Mouse (Mus musculus): ENCODE results near the gene Jazf1. TPM values are rescaled to one million over a fixed set of nuclear protein-coding genes. Genes with fewer than 3 reads are reported as not detected.

Gene Jazf1
- polyA plus RNA-seq, 1 experiment: 1.7 TPM

DNA sequence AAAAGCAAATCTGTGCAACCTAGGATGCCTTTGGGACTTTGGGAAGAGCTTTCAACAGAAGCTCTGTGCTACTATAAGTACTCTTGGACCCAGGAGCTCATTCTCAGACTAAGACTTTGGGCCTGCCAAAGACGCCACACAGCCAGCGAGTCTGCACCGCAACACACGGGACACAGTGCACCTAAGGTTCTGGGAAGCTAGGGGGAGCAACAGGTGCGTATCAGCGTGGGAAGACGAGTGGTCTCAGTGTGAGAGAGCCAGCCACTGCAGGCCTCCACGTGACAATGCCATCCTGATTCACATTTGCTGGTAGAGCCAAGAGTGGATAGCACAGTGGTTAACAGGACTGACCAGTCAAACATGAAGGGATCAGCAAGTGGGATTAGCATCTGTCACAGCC, 249.1 kb downstream of the Jazf1 start:
- TF ChIP-seq EP300 (IDR thresholded peaks at IDR 0.05; ENCODE audit: insufficient read depth, low read depth, low read length) (no peak), CTCF (IDR thresholded peaks at IDR 0.05; ENCODE audit: low read depth, low read length) (peak; percentile 43)
- no peaks in the 10 kb centered on the region for H3K36me3 ChIP-seq (ENCODE audit: control insufficient read depth, insufficient read depth, low read length, poor library complexity, severe bottlenecking)
- H3K9me3 ChIP-seq (replicated peaks; ENCODE audit: control insufficient read depth, insufficient read depth, low read length, poor library complexity, severe bottlenecking): no peaks in the 10 kb centered on the region

DNA sequence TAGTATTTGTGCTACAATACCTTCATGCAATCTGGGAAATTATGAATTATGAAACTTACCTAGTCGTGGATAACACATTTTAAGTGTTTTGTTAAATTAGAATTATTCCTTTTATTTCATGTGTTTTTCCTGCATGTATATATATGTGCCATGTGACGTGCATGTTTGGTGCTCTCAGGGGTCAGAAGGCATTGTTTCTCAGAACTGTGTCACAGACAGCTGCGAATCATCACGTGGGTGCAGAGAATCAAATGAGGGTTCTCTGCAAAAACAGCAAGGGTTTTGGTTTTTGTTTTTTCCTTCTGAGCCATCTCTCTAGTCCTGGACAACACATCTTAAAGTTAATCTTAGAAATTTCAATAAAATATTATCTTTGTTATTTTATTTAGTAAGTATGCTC, 250.4 kb downstream of the Jazf1 start:
- H3K9ac ChIP-seq (ENCODE audit: low read depth, poor library complexity, severe bottlenecking): no peak overlapping the region
- no peak overlapping the region for H3K4me3 ChIP-seq (ENCODE audit: low read depth, low read length)
- H3K4me1 ChIP-seq (ENCODE audit: control insufficient read depth, insufficient read depth, low read length): no peaks in the 10 kb centered on the region
- TF ChIP-seq CTCF (IDR thresholded peaks at IDR 0.05; ENCODE audit: low read depth, low read length): no peak
- no peak for TF ChIP-seq POLR2A (IDR thresholded peaks at IDR 0.05; ENCODE audit: insufficient read depth, low read length)
- no peak for TF ChIP-seq EP300 (IDR thresholded peaks at IDR 0.05; ENCODE audit: insufficient read depth, low read depth, low read length)
- H3K27ac ChIP-seq (ENCODE audit: insufficient read depth, low read length): no peak overlapping the region
- H3K9me3 ChIP-seq (replicated peaks; ENCODE audit: control insufficient read depth, insufficient read depth, low read length, poor library complexity, severe bottlenecking): no peaks in the 10 kb centered on the region
- H3K27me3 ChIP-seq (ENCODE audit: control insufficient read depth, insufficient read depth, low read length, poor library complexity, severe bottlenecking): no peaks in the 10 kb centered on the region
- H3K36me3 ChIP-seq (ENCODE audit: control insufficient read depth, insufficient read depth, low read length, poor library complexity, severe bottlenecking): no peaks in the 10 kb centered on the region

More for the DNA sequence above, 249.1 kb downstream of the Jazf1 start:
- no peak overlapping the region for H3K4me3 ChIP-seq (ENCODE audit: low read depth, low read length)
- no peaks in the 10 kb centered on the region for H3K4me1 ChIP-seq (ENCODE audit: control insufficient read depth, insufficient read depth, low read length)
- no peak overlapping the region for H3K9ac ChIP-seq (ENCODE audit: low read depth, poor library complexity, severe bottlenecking)
- no peak overlapping the region for H3K27ac ChIP-seq (ENCODE audit: insufficient read depth, low read length)
- H3K27me3 ChIP-seq (ENCODE audit: control insufficient read depth, insufficient read depth, low read length, poor library complexity, severe bottlenecking): no peaks in the 10 kb centered on the region

DNA sequence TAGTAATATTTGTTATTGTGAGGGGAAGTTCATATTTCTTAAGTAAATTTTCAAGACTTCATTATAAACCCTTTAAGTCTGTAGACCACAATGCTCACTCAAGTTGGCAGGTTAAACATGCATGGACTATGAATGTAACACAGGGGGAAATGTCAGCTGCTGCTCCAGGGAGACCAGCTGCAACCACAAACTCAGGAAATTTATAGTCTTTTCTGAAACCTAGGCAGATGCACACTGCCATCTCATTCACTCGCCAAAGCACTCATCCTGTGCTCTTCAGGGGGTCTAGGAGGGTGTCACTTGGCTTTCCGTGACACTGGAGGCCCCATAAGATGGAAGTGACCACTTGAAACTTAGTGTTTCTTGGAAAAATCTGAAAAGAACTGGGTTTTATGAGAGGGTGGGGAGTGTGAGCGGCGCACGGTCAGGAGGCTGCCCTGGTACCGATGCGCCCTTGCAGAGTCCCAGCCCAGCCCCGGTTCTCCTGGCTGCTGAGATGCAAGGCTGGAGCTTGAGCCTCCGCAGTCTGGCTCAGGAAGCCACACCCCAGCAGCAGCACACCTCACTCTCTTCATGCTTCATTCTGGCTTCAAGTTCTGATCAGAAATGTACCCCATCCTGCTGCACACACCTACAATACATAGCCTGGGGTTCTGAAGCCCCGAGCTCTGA, 251.1 kb downstream of the Jazf1 start:
- Histone ChIP-seq H3K9me3 (replicated peaks; ENCODE audit: control insufficient read depth, insufficient read depth, low read length, poor library complexity, severe bottlenecking) (no peaks in the 10 kb centered on the region), H3K27ac (ENCODE audit: insufficient read depth, low read length) (no peak overlapping the region), H3K4me3 (ENCODE audit: low read depth, low read length) (no peak overlapping the region), H3K4me1 (ENCODE audit: control insufficient read depth, insufficient read depth, low read length) (no peaks in the 10 kb centered on the region), H3K9ac (ENCODE audit: low read depth, poor library complexity, severe bottlenecking) (no peak overlapping the region), H3K36me3 (ENCODE audit: control insufficient read depth, insufficient read depth, low read length, poor library complexity, severe bottlenecking) (no peaks in the 10 kb centered on the region), H3K27me3 (ENCODE audit: control insufficient read depth, insufficient read depth, low read length, poor library complexity, severe bottlenecking) (no peaks in the 10 kb centered on the region)
- no peak for TF ChIP-seq CTCF (IDR thresholded peaks at IDR 0.05; ENCODE audit: low read depth, low read length)
- no peak for TF ChIP-seq EP300 (IDR thresholded peaks at IDR 0.05; ENCODE audit: insufficient read depth, low read depth, low read length)

DNA sequence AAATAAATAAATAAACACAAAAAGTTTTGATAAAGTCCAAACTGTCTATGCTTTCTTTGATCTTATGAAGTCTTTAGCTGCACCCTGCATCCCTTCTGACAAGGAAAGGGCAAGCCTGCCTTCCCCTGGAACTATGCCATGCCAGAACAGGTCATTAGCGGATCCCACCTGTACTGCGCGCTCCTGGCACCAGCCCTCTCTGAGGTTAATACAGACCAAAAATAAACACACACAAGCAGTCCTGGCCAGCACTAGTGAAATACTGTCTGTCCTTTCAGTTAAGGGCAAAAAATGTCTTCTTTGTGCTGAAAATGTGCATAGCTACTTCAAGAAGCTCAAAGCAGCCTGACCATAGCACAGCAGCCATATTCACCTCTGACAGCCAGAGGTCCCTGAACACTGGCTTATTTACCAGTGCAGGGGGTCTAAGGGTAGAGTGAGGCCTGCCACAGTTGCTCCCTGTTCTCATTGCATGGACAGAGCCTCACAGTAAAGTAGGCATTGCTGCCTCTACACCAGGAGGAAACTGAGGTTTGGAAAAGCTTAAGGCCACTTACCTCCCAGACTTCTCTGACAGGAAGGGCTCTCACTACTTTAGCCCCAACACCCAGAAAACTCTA, 263.1 kb downstream of the Jazf1 start:
- H3K4me1 ChIP-seq (ENCODE audit: control insufficient read depth, insufficient read depth, low read length): peaks cover 3% of the 10 kb centered on the region
- TF ChIP-seq EP300 (IDR thresholded peaks at IDR 0.05; ENCODE audit: insufficient read depth, low read depth, low read length) (no peak), CTCF (IDR thresholded peaks at IDR 0.05; ENCODE audit: low read depth, low read length) (no peak), POLR2A (IDR thresholded peaks at IDR 0.05; ENCODE audit: insufficient read depth, low read length) (no peak)
- H3K27me3 ChIP-seq (ENCODE audit: control insufficient read depth, insufficient read depth, low read length, poor library complexity, severe bottlenecking): no peaks in the 10 kb centered on the region
- H3K9ac ChIP-seq (ENCODE audit: low read depth, poor library complexity, severe bottlenecking): no peak overlapping the region
- H3K27ac ChIP-seq (ENCODE audit: insufficient read depth, low read length): no peak overlapping the region
- no peaks in the 10 kb centered on the region for H3K9me3 ChIP-seq (replicated peaks; ENCODE audit: control insufficient read depth, insufficient read depth, low read length, poor library complexity, severe bottlenecking)
- no peak overlapping the region for H3K4me3 ChIP-seq (ENCODE audit: low read depth, low read length)
- no peaks in the 10 kb centered on the region for H3K36me3 ChIP-seq (ENCODE audit: control insufficient read depth, insufficient read depth, low read length, poor library complexity, severe bottlenecking)

DNA sequence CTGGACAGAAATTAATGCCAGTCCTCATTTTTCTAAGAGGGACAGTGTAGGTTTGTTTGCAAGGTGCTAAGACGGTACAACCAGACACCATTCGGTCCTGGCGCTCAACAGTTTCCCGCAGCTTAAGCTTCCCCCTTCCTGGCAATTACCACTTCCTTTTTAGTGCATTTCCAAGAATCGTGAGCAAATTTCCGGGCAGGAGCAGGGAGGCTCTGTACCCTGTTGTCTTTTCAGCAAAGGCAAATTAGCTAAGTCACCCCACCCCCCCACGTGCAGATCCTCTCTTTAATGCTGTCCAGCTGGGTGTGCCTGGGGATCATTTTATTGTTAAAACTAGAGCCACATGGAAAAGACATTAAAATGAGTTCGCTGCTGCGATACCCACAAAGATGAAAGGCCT, 266.2 kb downstream of the Jazf1 start:
- Histone ChIP-seq H3K9me3 (replicated peaks; ENCODE audit: control insufficient read depth, insufficient read depth, low read length, poor library complexity, severe bottlenecking) (no peaks in the 10 kb centered on the region), H3K4me3 (ENCODE audit: low read depth, low read length) (no peak overlapping the region), H3K9ac (ENCODE audit: low read depth, poor library complexity, severe bottlenecking) (no peak overlapping the region), H3K4me1 (ENCODE audit: control insufficient read depth, insufficient read depth, low read length) (peaks cover 3% of the 10 kb centered on the region), H3K27me3 (ENCODE audit: control insufficient read depth, insufficient read depth, low read length, poor library complexity, severe bottlenecking) (no peaks in the 10 kb centered on the region), H3K36me3 (ENCODE audit: control insufficient read depth, insufficient read depth, low read length, poor library complexity, severe bottlenecking) (no peaks in the 10 kb centered on the region), H3K27ac (ENCODE audit: insufficient read depth, low read length) (no peak overlapping the region)
- TF ChIP-seq EP300 (IDR thresholded peaks at IDR 0.05; ENCODE audit: insufficient read depth, low read depth, low read length): no peak
- no peak for TF ChIP-seq CTCF (IDR thresholded peaks at IDR 0.05; ENCODE audit: low read depth, low read length)
- no peak for TF ChIP-seq POLR2A (IDR thresholded peaks at IDR 0.05; ENCODE audit: insufficient read depth, low read length)

DNA sequence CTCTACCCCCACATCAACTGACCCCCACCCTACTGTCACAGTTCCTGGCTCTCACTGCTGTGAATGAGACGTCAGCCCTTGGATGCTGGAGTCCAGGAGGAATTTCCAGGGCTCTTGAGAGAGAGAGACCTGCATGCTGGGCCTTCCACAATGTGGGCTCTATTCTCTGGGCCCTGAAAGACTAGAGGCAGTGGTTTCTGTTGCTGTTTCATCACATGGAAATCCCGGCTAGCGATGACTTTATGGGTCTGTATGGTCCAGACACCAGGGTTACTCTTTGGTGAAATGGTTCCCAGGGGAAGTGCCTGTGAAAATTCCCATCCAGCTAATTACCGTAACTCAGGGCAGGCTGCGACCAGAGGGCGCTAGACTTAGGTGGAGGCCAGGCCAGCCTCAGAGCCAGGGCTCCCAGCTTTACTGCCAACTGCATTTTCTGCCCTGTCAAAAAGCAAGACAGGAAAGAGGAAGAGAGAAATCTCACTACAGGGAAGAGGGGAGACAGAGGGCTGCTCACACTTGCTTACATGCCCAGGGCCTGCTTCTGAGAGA, 271.1 kb downstream of the Jazf1 start:
- Histone ChIP-seq H3K4me1 (ENCODE audit: control insufficient read depth, insufficient read depth, low read length) (no peaks in the 10 kb centered on the region), H3K27ac (ENCODE audit: insufficient read depth, low read length) (no peak overlapping the region)

More for the DNA sequence above, 271.1 kb downstream of the Jazf1 start:
- no peaks in the 10 kb centered on the region for H3K36me3 ChIP-seq (ENCODE audit: control insufficient read depth, insufficient read depth, low read length, poor library complexity, severe bottlenecking)
- H3K4me3 ChIP-seq (ENCODE audit: low read depth, low read length): no peak overlapping the region
- no peak for TF ChIP-seq EP300 (IDR thresholded peaks at IDR 0.05; ENCODE audit: insufficient read depth, low read depth, low read length)
- TF ChIP-seq CTCF (IDR thresholded peaks at IDR 0.05; ENCODE audit: low read depth, low read length): peak; percentile 36
- H3K27me3 ChIP-seq (ENCODE audit: control insufficient read depth, insufficient read depth, low read length, poor library complexity, severe bottlenecking): no peaks in the 10 kb centered on the region
- H3K9ac ChIP-seq (ENCODE audit: low read depth, poor library complexity, severe bottlenecking): no peak overlapping the region
- H3K9me3 ChIP-seq (replicated peaks; ENCODE audit: control insufficient read depth, insufficient read depth, low read length, poor library complexity, severe bottlenecking): no peaks in the 10 kb centered on the region
